Mouse (Mus musculus): ENCODE results near the gene Cdc20b. TPM values are rescaled to one million over a fixed set of nuclear protein-coding genes. Genes with fewer than 3 reads are reported as not detected.

Gene Cdc20b
- polyA plus RNA-seq, 1 experiment, result not detected

GRCm38 (mm10) chr13:113079021-113079420, 44.1 kb downstream of the Cdc20b start:
- H3K4me3 ChIP-seq (ENCODE audit: low read depth, low read length), result no peak overlapping the region
- H3K36me3 ChIP-seq (ENCODE audit: control insufficient read depth, insufficient read depth, low read length), result no peaks in the 10 kb centered on the region
- no peaks in the 10 kb centered on the region for H3K27me3 ChIP-seq (ENCODE audit: control insufficient read depth, insufficient read depth, low read length)
- no peaks in the 10 kb centered on the region for H3K4me1 ChIP-seq (ENCODE audit: control insufficient read depth, insufficient read depth, insufficient read length, low read length)
- H3K27ac ChIP-seq (ENCODE audit: insufficient read depth, low read depth, low read length), result no peak overlapping the region
- 80% methylated on average over 9 of the region's 9 CpGs for WGBS
- TF ChIP-seq CTCF (IDR thresholded peaks at IDR 0.05; ENCODE audit: extremely low read depth, insufficient read length, insufficient replicate concordance, low read depth, low read length), result no peak
- TF ChIP-seq POLR2A (IDR thresholded peaks at IDR 0.05; ENCODE audit: low read depth, low read length), result no peak

GRCm38 (mm10) chr13:113082101-113082500, 47.2 kb downstream of the Cdc20b start:
- Histone ChIP-seq H3K27ac (ENCODE audit: insufficient read depth, low read depth, low read length) (no peak overlapping the region), H3K36me3 (ENCODE audit: control insufficient read depth, insufficient read depth, low read length) (no peaks in the 10 kb centered on the region), H3K4me1 (ENCODE audit: control insufficient read depth, insufficient read depth, insufficient read length, low read length) (no peaks in the 10 kb centered on the region), H3K27me3 (ENCODE audit: control insufficient read depth, insufficient read depth, low read length) (no peaks in the 10 kb centered on the region), H3K4me3 (ENCODE audit: low read depth, low read length) (no peak overlapping the region)
- no peak for TF ChIP-seq POLR2A (IDR thresholded peaks at IDR 0.05; ENCODE audit: low read depth, low read length)
- TF ChIP-seq CTCF (IDR thresholded peaks at IDR 0.05; ENCODE audit: extremely low read depth, insufficient read length, insufficient replicate concordance, low read depth, low read length), result no peak
- 49% methylated on average over 1 of the region's 1 CpGs for WGBS

GRCm38 (mm10) chr13:113084732-113085131, 49.8 kb downstream of the Cdc20b start:
- H3K36me3 ChIP-seq (ENCODE audit: control insufficient read depth, insufficient read depth, low read length), result no peaks in the 10 kb centered on the region
- no peak overlapping the region for H3K27ac ChIP-seq (ENCODE audit: insufficient read depth, low read depth, low read length)
- TF ChIP-seq CTCF (IDR thresholded peaks at IDR 0.05; ENCODE audit: extremely low read depth, insufficient read length, insufficient replicate concordance, low read depth, low read length) (no peak), POLR2A (IDR thresholded peaks at IDR 0.05; ENCODE audit: low read depth, low read length) (no peak)
- no peak overlapping the region for H3K4me3 ChIP-seq (ENCODE audit: low read depth, low read length)
- no peaks in the 10 kb centered on the region; the same call in 1 of the 2 replicates for H3K27me3 ChIP-seq (ENCODE audit: control insufficient read depth, insufficient read depth, low read length)
- WGBS, result 24% methylated on average over 5 of the region's 5 CpGs
- H3K4me1 ChIP-seq (ENCODE audit: control insufficient read depth, insufficient read depth, insufficient read length, low read length), result no peaks in the 10 kb centered on the region

- no peak overlapping the region for H3K4me3 ChIP-seq (ENCODE audit: low read depth, low read length)
- TF ChIP-seq CTCF (IDR thresholded peaks at IDR 0.05; ENCODE audit: extremely low read depth, insufficient read length, insufficient replicate concordance, low read depth, low read length) (no peak), POLR2A (IDR thresholded peaks at IDR 0.05; ENCODE audit: low read depth, low read length) (no peak)
- 73% methylated on average over 13 of the region's 13 CpGs for WGBS
- no peaks in the 10 kb centered on the region for H3K4me1 ChIP-seq (ENCODE audit: control insufficient read depth, insufficient read depth, insufficient read length, low read length)
- H3K36me3 ChIP-seq (ENCODE audit: control insufficient read depth, insufficient read depth, low read length), result no peaks in the 10 kb centered on the region
- no peak overlapping the region for H3K27ac ChIP-seq (ENCODE audit: insufficient read depth, low read depth, low read length)
- H3K27me3 ChIP-seq (ENCODE audit: control insufficient read depth, insufficient read depth, low read length), result no peaks in the 10 kb centered on the region; the same call in 1 of the 2 replicates
Observed at GRCm38 (mm10) chr13:113087226-113088017, 52.5 kb downstream of the Cdc20b start.

- H3K27ac ChIP-seq (ENCODE audit: insufficient read depth, low read depth, low read length), result no peak overlapping the region
- 65% methylated on average over 8 of the region's 8 CpGs for WGBS
- no peak for TF ChIP-seq CTCF (IDR thresholded peaks at IDR 0.05; ENCODE audit: extremely low read depth, insufficient read length, insufficient replicate concordance, low read depth, low read length)
- TF ChIP-seq POLR2A (IDR thresholded peaks at IDR 0.05; ENCODE audit: low read depth, low read length), result no peak
Observed at GRCm38 (mm10) chr13:113090489-113090888, 55.6 kb downstream of the Cdc20b start.

GRCm38 (mm10) chr13:113094618-113095017, 59.7 kb downstream of the Cdc20b start:
- no peaks in the 10 kb centered on the region for H3K27me3 ChIP-seq (ENCODE audit: control insufficient read depth, insufficient read depth, low read length)
- 68% methylated on average over 1 of the region's 1 CpGs for WGBS
- no peak for TF ChIP-seq CTCF (IDR thresholded peaks at IDR 0.05; ENCODE audit: extremely low read depth, insufficient read length, insufficient replicate concordance, low read depth, low read length)
- no peak for TF ChIP-seq POLR2A (IDR thresholded peaks at IDR 0.05; ENCODE audit: low read depth, low read length)

More at GRCm38 (mm10) chr13:113090489-113090888, 55.6 kb downstream of the Cdc20b start:
- Histone ChIP-seq H3K36me3 (ENCODE audit: control insufficient read depth, insufficient read depth, low read length) (no peaks in the 10 kb centered on the region), H3K27me3 (ENCODE audit: control insufficient read depth, insufficient read depth, low read length) (no peaks in the 10 kb centered on the region; the same call in 1 of the 2 replicates), H3K4me1 (ENCODE audit: control insufficient read depth, insufficient read depth, insufficient read length, low read length) (no peaks in the 10 kb centered on the region), H3K4me3 (ENCODE audit: low read depth, low read length) (no peak overlapping the region)

GRCm38 (mm10) chr13:113097011-113097410, 62.1 kb downstream of the Cdc20b start:
- no peak overlapping the region for H3K4me3 ChIP-seq (ENCODE audit: low read depth, low read length)
- H3K27ac ChIP-seq (ENCODE audit: insufficient read depth, low read depth, low read length), result no peak overlapping the region
- no peaks in the 10 kb centered on the region for H3K36me3 ChIP-seq (ENCODE audit: control insufficient read depth, insufficient read depth, low read length)
- no peaks in the 10 kb centered on the region for H3K4me1 ChIP-seq (ENCODE audit: control insufficient read depth, insufficient read depth, insufficient read length, low read length)
- no peak for TF ChIP-seq POLR2A (IDR thresholded peaks at IDR 0.05; ENCODE audit: low read depth, low read length)
- TF ChIP-seq CTCF (IDR thresholded peaks at IDR 0.05; ENCODE audit: extremely low read depth, insufficient read length, insufficient replicate concordance, low read depth, low read length), result no peak
- WGBS, result 66% methylated on average over 3 of the region's 3 CpGs
- H3K27me3 ChIP-seq (ENCODE audit: control insufficient read depth, insufficient read depth, low read length), result no peaks in the 10 kb centered on the region

More at GRCm38 (mm10) chr13:113094618-113095017, 59.7 kb downstream of the Cdc20b start:
- Histone ChIP-seq H3K4me1 (ENCODE audit: control insufficient read depth, insufficient read depth, insufficient read length, low read length) (no peaks in the 10 kb centered on the region), H3K36me3 (ENCODE audit: control insufficient read depth, insufficient read depth, low read length) (no peaks in the 10 kb centered on the region), H3K27ac (ENCODE audit: insufficient read depth, low read depth, low read length) (peak overlapping the region; percentile 22; the same call in 1 of the 2 replicates), H3K4me3 (ENCODE audit: low read depth, low read length) (no peak overlapping the region)
